Mouse (Mus musculus) intestine, embryonic 16.5 days (tissue): Measurements from ENCODE around the gene Celsr1. TPM values are rescaled to one million over a fixed set of nuclear protein-coding genes. Genes with fewer than 3 reads are reported as not detected.
A peak's percentile ranks its signal among the peaks of the same experiment; 100 is the strongest.

Source experiments
- ATAC-seq: fragments of 200-750 bp; cut with Nextera tagmentation; 2 replicates; pipeline ENCODE4 v1.8.0; 2017; ENCODE audit warnings: moderate TSS enrichment, moderate library complexity
- H3K27ac ChIP-seq: fragments of 300-500 bp; sonication (generic); 2 replicates; pipeline ENCODE4 v1.5.1; 2014; ENCODE audit warnings: mild to moderate bottlenecking, low read length
- H3K27me3 ChIP-seq: fragments of 300-500 bp; sonication (generic); replicated peaks from 2 replicates; pipeline ENCODE4 v1.6.1; 2014; ENCODE audit warnings: low read length, control low read depth, mixed read lengths; ENCODE audit not compliant: control insufficient read depth, insufficient read depth
- H3K36me3 ChIP-seq: fragments of 300-500 bp; sonication (generic); 2 replicates; pipeline ENCODE4 v1.6.1; 2014; ENCODE audit warnings: low read length, control low read depth; ENCODE audit not compliant: control insufficient read depth, insufficient read depth
- H3K4me1 ChIP-seq: fragments of 300-500 bp; sonication (generic); 2 replicates; pipeline ENCODE4 v1.6.1; 2014; ENCODE audit warnings: low read length, control low read depth, mixed read lengths; ENCODE audit not compliant: control insufficient read depth, insufficient read depth
- H3K4me2 ChIP-seq: fragments of 300-500 bp; sonication (generic); 2 replicates; pipeline ENCODE4 v1.6.1; 2014; ENCODE audit warnings: low read depth, low read length, control low read depth
- H3K4me3 ChIP-seq: fragments of 300-500 bp; sonication (generic); 2 replicates; pipeline ENCODE4 v1.5.1; 2014; ENCODE audit warnings: mild to moderate bottlenecking, low read length
- H3K9ac ChIP-seq: fragments of 300-500 bp; sonication (generic); 2 replicates; pipeline ENCODE4 v1.6.1; 2014; ENCODE audit warnings: low read depth, low read length
- H3K9me3 ChIP-seq: fragments of 300-500 bp; sonication (generic); 2 replicates; pipeline ENCODE4 v1.6.1; 2016; ENCODE audit warnings: low read length, control low read depth; ENCODE audit not compliant: control insufficient read depth
- WGBS: fragments of 180-500 bp; shearing (Covaris S2); extraction: QIAGEN DNeasy Blood & Tissue Kit; methylation state at CpG from one replicate; pipeline ENCODE4 v1.1.7; 2014; 5-methylcytosine and 5-hydroxymethylcytosine counted together
- polyA plus RNA-seq: library from polyadenylated mRNA; unstranded; fragments of >200 nt; fragmentation: Nextera tagmentation; extraction: Ambion mirVana; gene quantifications from 2 replicates; pipeline ENCODE4 v1.2.1, GENCODE M21; 2015

Celsr1 gene
- polyA plus RNA-seq, 1 experiment from 2014 or later, result 0.51 TPM

GRCm38 (mm10) chr15:85908660-85909491 lies 124.7 kb downstream of the Celsr1 start:
- H3K4me1 ChIP-seq, result peaks cover 14% of the 10 kb centered on the region
- no peak overlapping the region for H3K4me2 ChIP-seq
- 84% methylated on average over 7 of the region's 7 CpGs for WGBS
- no peaks in the 10 kb centered on the region for H3K9me3 ChIP-seq
- H3K9ac ChIP-seq, result no peak overlapping the region
- no peak overlapping the region for H3K4me3 ChIP-seq
- peak; percentile 64 for ATAC-seq
- no peaks in the 10 kb centered on the region for H3K27me3 ChIP-seq
- no peak overlapping the region for H3K27ac ChIP-seq
- H3K36me3 ChIP-seq, result no peaks in the 10 kb centered on the region

- Histone ChIP-seq H3K36me3 (no peaks in the 10 kb centered on the region), H3K4me2 (no peak overlapping the region), H3K4me1 (no peaks in the 10 kb centered on the region), H3K4me3 (no peak overlapping the region), H3K9me3 (no peaks in the 10 kb centered on the region), H3K27ac (no peak overlapping the region), H3K27me3 (no peaks in the 10 kb centered on the region; the same call in 1 of the 2 replicates), H3K9ac (no peak overlapping the region)
- ATAC-seq, result no peak
- 70% methylated on average over 8 of the region's 8 CpGs for WGBS
These were observed 129.8 kb downstream of the Celsr1 start for GRCm38 (mm10) chr15:85903826-85904225.

- no peaks in the 10 kb centered on the region for H3K9me3 ChIP-seq
- peaks cover 1% of the 10 kb centered on the region; the same call in 1 of the 2 replicates for H3K36me3 ChIP-seq
- no peaks in the 10 kb centered on the region; the same call in 1 of the 2 replicates for H3K27me3 ChIP-seq
- no peak for ATAC-seq
- H3K4me1 ChIP-seq, result no peaks in the 10 kb centered on the region
- H3K27ac ChIP-seq, result no peak overlapping the region
- H3K4me3 ChIP-seq, result no peak overlapping the region
- WGBS, result 84% methylated on average over 10 of the region's 10 CpGs
- no peak overlapping the region for H3K9ac ChIP-seq
- no peak overlapping the region for H3K4me2 ChIP-seq
These were observed 131.1 kb downstream of the Celsr1 start for GRCm38 (mm10) chr15:85902505-85902904.

- H3K4me1 ChIP-seq, result no peaks in the 10 kb centered on the region
- H3K36me3 ChIP-seq, result peaks cover 7% of the 10 kb centered on the region; the same call in 1 of the 2 replicates
- ATAC-seq, result no peak
- 87% methylated on average over 12 of the region's 12 CpGs for WGBS
- H3K9ac ChIP-seq, result no peak overlapping the region
- no peaks in the 10 kb centered on the region for H3K9me3 ChIP-seq
- no peak overlapping the region for H3K27ac ChIP-seq
- H3K4me2 ChIP-seq, result no peak overlapping the region
- no peaks in the 10 kb centered on the region; the same call in 1 of the 2 replicates for H3K27me3 ChIP-seq
- H3K4me3 ChIP-seq, result no peak overlapping the region
These were observed 132.8 kb downstream of the Celsr1 start for GRCm38 (mm10) chr15:85900801-85901200.

GRCm38 (mm10) chr15:85900318-85900717 lies 133.3 kb downstream of the Celsr1 start:
- no peak overlapping the region for H3K4me2 ChIP-seq
- H3K27me3 ChIP-seq, result no peaks in the 10 kb centered on the region; the same call in 1 of the 2 replicates
- 74% methylated on average over 8 of the region's 8 CpGs for WGBS
- H3K4me3 ChIP-seq, result no peak overlapping the region
- no peak overlapping the region for H3K27ac ChIP-seq
- H3K36me3 ChIP-seq, result peaks cover 11% of the 10 kb centered on the region; the same call in 1 of the 2 replicates
- no peaks in the 10 kb centered on the region for H3K9me3 ChIP-seq
- H3K4me1 ChIP-seq, result no peaks in the 10 kb centered on the region
- no peak for ATAC-seq
- H3K9ac ChIP-seq, result no peak overlapping the region

- H3K4me1 ChIP-seq, result no peaks in the 10 kb centered on the region
- no peak overlapping the region for H3K27ac ChIP-seq
- no peak overlapping the region for H3K4me3 ChIP-seq
- H3K36me3 ChIP-seq, result peaks cover 15% of the 10 kb centered on the region; the same call in 1 of the 2 replicates
- no peak overlapping the region for H3K4me2 ChIP-seq
- H3K9ac ChIP-seq, result no peak overlapping the region
- no peak for ATAC-seq
- H3K27me3 ChIP-seq, result no peaks in the 10 kb centered on the region; the same call in 1 of the 2 replicates
- WGBS, result 73% methylated on average over 6 of the region's 6 CpGs
- H3K9me3 ChIP-seq, result no peaks in the 10 kb centered on the region
These were observed 134.2 kb downstream of the Celsr1 start for GRCm38 (mm10) chr15:85899396-85899795.

- no peak overlapping the region for H3K4me2 ChIP-seq
- WGBS, result 82% methylated on average over 10 of the region's 10 CpGs
- H3K4me1 ChIP-seq, result no peaks in the 10 kb centered on the region
- H3K9me3 ChIP-seq, result no peaks in the 10 kb centered on the region
- H3K27ac ChIP-seq, result no peak overlapping the region
- no peak overlapping the region for H3K4me3 ChIP-seq
- H3K27me3 ChIP-seq, result no peaks in the 10 kb centered on the region
- no peak overlapping the region for H3K9ac ChIP-seq
- ATAC-seq, result no peak
- H3K36me3 ChIP-seq, result peaks cover 15% of the 10 kb centered on the region; the same call in 1 of the 2 replicates
These were observed 136.5 kb downstream of the Celsr1 start for GRCm38 (mm10) chr15:85897113-85897512.

- WGBS, result 14% methylated on average over 8 of the region's 8 CpGs
- no peaks in the 10 kb centered on the region for H3K4me1 ChIP-seq
- no peak overlapping the region for H3K4me2 ChIP-seq
- ATAC-seq, result peak; percentile 45; the same call in 1 of the 2 replicates
- no peaks in the 10 kb centered on the region for H3K9me3 ChIP-seq
- H3K27ac ChIP-seq, result no peak overlapping the region
- H3K36me3 ChIP-seq, result peaks cover 18% of the 10 kb centered on the region; the same call in 1 of the 2 replicates
- no peak overlapping the region for H3K4me3 ChIP-seq
- no peak overlapping the region for H3K9ac ChIP-seq
- H3K27me3 ChIP-seq, result no peaks in the 10 kb centered on the region
These were observed 137.3 kb downstream of the Celsr1 start for GRCm38 (mm10) chr15:85896284-85896683.

- Histone ChIP-seq H3K27me3 (no peaks in the 10 kb centered on the region), H3K4me2 (no peak overlapping the region), H3K27ac (no peak overlapping the region), H3K9ac (no peak overlapping the region), H3K4me3 (no peak overlapping the region), H3K36me3 (peaks cover 25% of the 10 kb centered on the region), H3K4me1 (no peaks in the 10 kb centered on the region), H3K9me3 (no peaks in the 10 kb centered on the region)
- no peak for ATAC-seq
- WGBS, result 88% methylated on average over 7 of the region's 7 CpGs
These were observed 139.7 kb downstream of the Celsr1 start for GRCm38 (mm10) chr15:85893871-85894270.
